Mouse (Mus musculus): Measurements from ENCODE around the gene Chrdl1. TPM values are rescaled to one million over a fixed set of nuclear protein-coding genes. Genes with fewer than 3 reads are reported as not detected.

The Chrdl1 gene
- polyA plus RNA-seq, 1 experiment from 2014 or later, result 7.3 TPM

DNA sequence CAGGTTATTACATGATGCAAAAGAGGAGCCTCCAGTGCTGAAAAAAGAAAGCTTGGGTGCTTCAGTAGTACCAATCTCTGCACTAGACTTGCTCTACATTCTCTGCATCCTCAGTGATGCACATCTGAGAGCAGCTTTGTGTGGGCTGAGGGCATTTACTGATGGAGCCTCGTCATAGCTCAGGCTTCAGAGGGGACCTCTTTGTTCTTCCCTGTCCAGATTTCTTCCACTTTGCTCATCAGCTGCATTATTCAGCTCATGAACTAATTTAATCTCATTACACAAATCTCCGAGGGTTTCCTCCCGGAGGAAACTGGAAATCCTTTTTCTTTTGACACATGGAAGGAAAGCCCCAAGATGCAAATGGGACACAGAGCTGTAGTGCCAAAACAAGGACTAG is 56.5 kb downstream of the Chrdl1 start:
- peaks cover 5% of the 10 kb centered on the region for H3K27me3 ChIP-seq (ENCODE audit: control insufficient read depth, insufficient read depth, low read length)

DNA sequence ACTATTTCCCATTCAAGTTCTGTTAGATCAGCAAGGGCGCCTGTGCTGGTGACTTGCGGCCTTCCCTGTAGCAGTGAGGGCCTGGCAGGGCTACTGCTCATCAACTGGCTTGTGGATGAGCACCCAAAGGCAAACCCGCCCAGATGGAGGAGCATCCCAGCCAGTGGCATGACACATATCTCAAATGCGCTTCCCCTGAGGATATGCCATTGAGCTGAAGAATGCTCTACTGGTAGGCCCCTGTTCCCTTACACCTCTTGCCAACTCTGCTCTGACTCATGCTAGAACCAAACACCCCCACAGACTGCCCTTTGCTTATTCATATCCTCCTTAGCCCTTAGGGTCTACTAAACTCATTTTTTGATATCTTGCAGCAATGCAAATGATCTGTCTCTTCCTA is 57.4 kb downstream of the Chrdl1 start:
- H3K9me3 ChIP-seq (ENCODE audit: control insufficient read depth, low read length), result no peaks in the 10 kb centered on the region
- H3K9ac ChIP-seq (ENCODE audit: low read length), result no peak overlapping the region
- no peak for DNase-seq (ENCODE audit: low spot score)
- H3K36me3 ChIP-seq (ENCODE audit: control insufficient read depth, insufficient read depth, low read length), result no peaks in the 10 kb centered on the region
- WGBS, result 95% methylated on average over 4 of the region's 4 CpGs
- no peak overlapping the region for H3K4me2 ChIP-seq (ENCODE audit: low read depth, low read length, severe bottlenecking)
- no peak overlapping the region for H3K4me3 ChIP-seq (ENCODE audit: low read depth, low read length)
- H3K27me3 ChIP-seq (ENCODE audit: control insufficient read depth, insufficient read depth, low read length), result peaks cover 5% of the 10 kb centered on the region
- no peak for ATAC-seq (replicated peaks; ENCODE audit: low FRiP score)
- H3K4me1 ChIP-seq (replicated peaks; ENCODE audit: control insufficient read depth, insufficient read depth, low read length), result no peaks in the 10 kb centered on the region
- no peak overlapping the region for H3K27ac ChIP-seq (ENCODE audit: low read depth, low read length)

More for the DNA sequence above, 56.5 kb downstream of the Chrdl1 start:
- no peak for DNase-seq (ENCODE audit: low spot score)
- no peaks in the 10 kb centered on the region for H3K4me1 ChIP-seq (replicated peaks; ENCODE audit: control insufficient read depth, insufficient read depth, low read length)
- H3K27ac ChIP-seq (ENCODE audit: low read depth, low read length), result no peak overlapping the region
- H3K9me3 ChIP-seq (ENCODE audit: control insufficient read depth, low read length), result no peaks in the 10 kb centered on the region
- H3K36me3 ChIP-seq (ENCODE audit: control insufficient read depth, insufficient read depth, low read length), result no peaks in the 10 kb centered on the region
- 28% methylated on average over 3 of the region's 3 CpGs for WGBS
- H3K4me3 ChIP-seq (ENCODE audit: low read depth, low read length), result no peak overlapping the region
- no peak for ATAC-seq (replicated peaks; ENCODE audit: low FRiP score)
- no peak overlapping the region for H3K4me2 ChIP-seq (ENCODE audit: low read depth, low read length, severe bottlenecking)
- no peak overlapping the region for H3K9ac ChIP-seq (ENCODE audit: low read length)

GRCm38 (mm10) chrX:143335846-143336245 is 58.2 kb downstream of the Chrdl1 start:
- ATAC-seq (replicated peaks; ENCODE audit: low FRiP score), result no peak
- 57% methylated on average over 5 of the region's 5 CpGs for WGBS
- Histone ChIP-seq H3K9ac (ENCODE audit: low read length) (no peak overlapping the region), H3K27me3 (ENCODE audit: control insufficient read depth, insufficient read depth, low read length) (peaks cover 11% of the 10 kb centered on the region), H3K4me1 (replicated peaks; ENCODE audit: control insufficient read depth, insufficient read depth, low read length) (no peaks in the 10 kb centered on the region), H3K27ac (ENCODE audit: low read depth, low read length) (no peak overlapping the region), H3K4me2 (ENCODE audit: low read depth, low read length, severe bottlenecking) (no peak overlapping the region), H3K4me3 (ENCODE audit: low read depth, low read length) (no peak overlapping the region), H3K36me3 (ENCODE audit: control insufficient read depth, insufficient read depth, low read length) (no peaks in the 10 kb centered on the region), H3K9me3 (ENCODE audit: control insufficient read depth, low read length) (no peaks in the 10 kb centered on the region)
- no peak for DNase-seq (ENCODE audit: low spot score)

- Histone ChIP-seq H3K27me3 (ENCODE audit: control insufficient read depth, insufficient read depth, low read length) (no peaks in the 10 kb centered on the region), H3K27ac (ENCODE audit: low read depth, low read length) (no peak overlapping the region), H3K9ac (ENCODE audit: low read length) (no peak overlapping the region), H3K4me2 (ENCODE audit: low read depth, low read length, severe bottlenecking) (no peak overlapping the region), H3K4me3 (ENCODE audit: low read depth, low read length) (no peak overlapping the region), H3K4me1 (replicated peaks; ENCODE audit: control insufficient read depth, insufficient read depth, low read length) (no peaks in the 10 kb centered on the region), H3K36me3 (ENCODE audit: control insufficient read depth, insufficient read depth, low read length) (no peaks in the 10 kb centered on the region), H3K9me3 (ENCODE audit: control insufficient read depth, low read length) (no peaks in the 10 kb centered on the region)
- DNase-seq (ENCODE audit: low spot score) (no peak), ATAC-seq (replicated peaks; ENCODE audit: low FRiP score) (no peak)
- 88% methylated on average over 3 of the region's 3 CpGs for WGBS
Observed at GRCm38 (mm10) chrX:143313166-143313565, 80.9 kb downstream of the Chrdl1 start.

DNA sequence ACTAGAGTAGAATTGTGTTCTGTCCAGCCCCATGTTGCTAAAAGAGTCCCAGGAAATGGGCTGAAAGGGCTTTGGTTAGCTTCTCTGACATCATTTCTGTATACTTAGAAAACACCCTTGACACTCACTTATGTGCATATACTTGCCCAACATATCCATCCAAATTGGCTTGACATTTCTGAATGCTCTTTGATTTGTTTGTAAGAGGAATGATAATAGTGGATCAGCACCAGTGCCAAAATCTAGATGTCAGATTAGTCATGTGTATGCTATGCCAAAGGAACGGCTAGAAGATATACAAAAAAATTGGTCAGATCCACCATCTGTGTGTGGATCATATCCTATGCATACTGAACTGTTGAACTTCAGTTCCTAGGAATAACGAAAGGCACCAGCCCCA is 99.3 kb downstream of the Chrdl1 start:
- no peak overlapping the region for H3K4me2 ChIP-seq (ENCODE audit: low read depth, low read length, severe bottlenecking)
- H3K36me3 ChIP-seq (ENCODE audit: control insufficient read depth, insufficient read depth, low read length), result no peaks in the 10 kb centered on the region
- ATAC-seq (replicated peaks; ENCODE audit: low FRiP score) (no peak), DNase-seq (ENCODE audit: low spot score) (no peak)
- no peaks in the 10 kb centered on the region for H3K4me1 ChIP-seq (replicated peaks; ENCODE audit: control insufficient read depth, insufficient read depth, low read length)
- H3K9ac ChIP-seq (ENCODE audit: low read length), result no peak overlapping the region
- H3K9me3 ChIP-seq (ENCODE audit: control insufficient read depth, low read length), result no peaks in the 10 kb centered on the region
- no peaks in the 10 kb centered on the region for H3K27me3 ChIP-seq (ENCODE audit: control insufficient read depth, insufficient read depth, low read length)
- H3K4me3 ChIP-seq (ENCODE audit: low read depth, low read length), result no peak overlapping the region
- 88% methylated on average over 2 of the region's 2 CpGs for WGBS
- H3K27ac ChIP-seq (ENCODE audit: low read depth, low read length), result no peak overlapping the region

- Histone ChIP-seq H3K9me3 (ENCODE audit: control insufficient read depth, low read length) (no peaks in the 10 kb centered on the region), H3K27ac (ENCODE audit: low read depth, low read length) (no peak overlapping the region), H3K4me2 (ENCODE audit: low read depth, low read length, severe bottlenecking) (no peak overlapping the region), H3K4me3 (ENCODE audit: low read depth, low read length) (no peak overlapping the region), H3K36me3 (ENCODE audit: control insufficient read depth, insufficient read depth, low read length) (no peaks in the 10 kb centered on the region), H3K9ac (ENCODE audit: low read length) (no peak overlapping the region), H3K4me1 (replicated peaks; ENCODE audit: control insufficient read depth, insufficient read depth, low read length) (no peaks in the 10 kb centered on the region), H3K27me3 (ENCODE audit: control insufficient read depth, insufficient read depth, low read length) (no peaks in the 10 kb centered on the region)
- 43% methylated on average over 5 of the region's 5 CpGs for WGBS
- ATAC-seq (replicated peaks; ENCODE audit: low FRiP score), result no peak
- no peak for DNase-seq (ENCODE audit: low spot score)
Observed at GRCm38 (mm10) chrX:143275202-143275601, 118.9 kb downstream of the Chrdl1 start.

GRCm38 (mm10) chrX:143250709-143251108 is 143.4 kb downstream of the Chrdl1 start:
- H3K36me3 ChIP-seq (ENCODE audit: control insufficient read depth, insufficient read depth, low read length), result no peaks in the 10 kb centered on the region
- H3K4me2 ChIP-seq (ENCODE audit: low read depth, low read length, severe bottlenecking), result no peak overlapping the region
- ATAC-seq (replicated peaks; ENCODE audit: low FRiP score) (peak; percentile 85), DNase-seq (ENCODE audit: low spot score) (no peak)
- H3K27ac ChIP-seq (ENCODE audit: low read depth, low read length), result no peak overlapping the region
- no peaks in the 10 kb centered on the region for H3K4me1 ChIP-seq (replicated peaks; ENCODE audit: control insufficient read depth, insufficient read depth, low read length)
- no peak overlapping the region for H3K9ac ChIP-seq (ENCODE audit: low read length)
- no peaks in the 10 kb centered on the region for H3K9me3 ChIP-seq (ENCODE audit: control insufficient read depth, low read length)
- H3K4me3 ChIP-seq (ENCODE audit: low read depth, low read length), result no peak overlapping the region
- peaks cover 2% of the 10 kb centered on the region; the same call in 1 of the 2 replicates for H3K27me3 ChIP-seq (ENCODE audit: control insufficient read depth, insufficient read depth, low read length)

Other genes with a start within 250 kb of the Chrdl1 start
- 124 and 133 TPM in 2 replicates for gene Pak3, start 124.3 kb upstream of the Chrdl1 start, polyA plus RNA-seq (2014; fragmentation: Nextera tagmentation; extraction: Ambion mirVana)

All from forebrain, embryonic 11.5 days (tissue).